Comparison of ENCODE assay signal across 8 mouse cellular contexts in genomic region chr6:91509326-91509725, GRCm38 (mm10). TPM values are rescaled to one million over a fixed set of nuclear protein-coding genes. Genes with fewer than 3 reads are reported as not detected.
A peak's percentile ranks its signal among the peaks of the same experiment; 100 is the strongest.
DNase-seq lines count a peak whose midpoint lies in the region; ATAC-seq lines count a peak whose summit lies in the region.

No protein-coding gene starts in this region.

- H3K27me3 ChIP-seq in forebrain, embryonic 10.5 days (ENCODE audit: poor library complexity, severe bottlenecking) = no peaks in the 10 kb centered on the region
- H3K27me3 ChIP-seq in forebrain, embryonic 15.5 days = no peaks in the 10 kb centered on the region
- no peaks in the 10 kb centered on the region for H3K27me3 ChIP-seq in embryonic facial prominence, embryonic 14.5 days (replicated peaks; ENCODE audit: control insufficient read depth, insufficient read depth, low read length)

- peaks cover 7% of the 10 kb centered on the region for H3K4me1 ChIP-seq in forebrain, embryonic 10.5 days
- H3K4me1 ChIP-seq in forebrain, embryonic 15.5 days = peaks cover 1% of the 10 kb centered on the region
- 0 out of 2 replicates have a peak, but pooled peaks cover under 1% of the 10 kb centered on the region for H3K4me1 ChIP-seq in embryonic facial prominence, embryonic 14.5 days (ENCODE audit: control insufficient read depth, insufficient read depth, low read length)

- no peak overlapping the region for H3K4me2 ChIP-seq in forebrain, embryonic 15.5 days (replicated peaks)
- H3K4me2 ChIP-seq in embryonic facial prominence, embryonic 14.5 days (ENCODE audit: low read depth, low read length) = no peak overlapping the region

- peaks cover 70% of the 10 kb centered on the region for H3K36me3 ChIP-seq in forebrain, embryonic 10.5 days (replicated peaks)
- peaks cover 38% of the 10 kb centered on the region for H3K36me3 ChIP-seq in forebrain, embryonic 15.5 days
- H3K36me3 ChIP-seq in embryonic facial prominence, embryonic 14.5 days (ENCODE audit: control insufficient read depth, insufficient read depth, low read length) = peaks cover 61% of the 10 kb centered on the region

- no peaks in the 10 kb centered on the region for H3K9me3 ChIP-seq in forebrain, embryonic 10.5 days
- no peaks in the 10 kb centered on the region for H3K9me3 ChIP-seq in forebrain, embryonic 15.5 days
- H3K9me3 ChIP-seq in embryonic facial prominence, embryonic 14.5 days (ENCODE audit: control insufficient read depth, low read length) = no peaks in the 10 kb centered on the region

- H3K27ac ChIP-seq in forebrain, embryonic 10.5 days = no peak overlapping the region
- H3K27ac ChIP-seq in forebrain, embryonic 15.5 days (replicated peaks) = no peak overlapping the region
- no peak overlapping the region for H3K27ac ChIP-seq in embryonic facial prominence, embryonic 14.5 days (replicated peaks; ENCODE audit: low read depth, low read length)

- peak; percentile 58 for DNase-seq in forebrain, embryonic 10.5 days (ENCODE audit: extremely low spot score, low spot score)
- peak; percentile 71 for DNase-seq in A20 (ENCODE audit: low read depth, low spot score)
- DNase-seq in adrenal gland, postnatal 36 days = peak; percentile 86 to 89
- DNase-seq in embryonic facial prominence, embryonic 14.5 days (ENCODE audit: low spot score) = peak; percentile 16
- DNase-seq in kidney, postnatal 14 days = peak; percentile 61
- peak; percentile 57 to 59 for DNase-seq in spleen, postnatal 36 days (ENCODE audit: low spot score in 2 of 2)

- H3K9ac ChIP-seq in forebrain, embryonic 15.5 days (replicated peaks) = no peak overlapping the region
- H3K9ac ChIP-seq in embryonic facial prominence, embryonic 14.5 days (ENCODE audit: low read depth, low read length) = no peak overlapping the region

- no peak for ATAC-seq in forebrain, embryonic 15.5 days (replicated peaks)
- ATAC-seq in embryonic facial prominence, embryonic 14.5 days (ENCODE audit: low read depth) = no peak
- ATAC-seq in megakaryocyte, adult 5-6 weeks (ENCODE audit: poor library complexity, severe bottlenecking) = peak; percentile 73

- WGBS in forebrain, embryonic 10.5 days = 47% methylated on average over 7 of the region's 7 CpGs
- 39% methylated on average over 7 of the region's 7 CpGs for WGBS in forebrain, embryonic 15.5 days
- WGBS in embryonic facial prominence, embryonic 14.5 days = 41% methylated on average over 7 of the region's 7 CpGs

- H3K4me3 ChIP-seq in forebrain, embryonic 10.5 days = no peak overlapping the region
- no peak overlapping the region for H3K4me3 ChIP-seq in forebrain, embryonic 15.5 days
- H3K4me3 ChIP-seq in embryonic facial prominence, embryonic 14.5 days (ENCODE audit: low read depth, low read length) = no peak overlapping the region

RNA-seq across cellular contexts. Expression of gene Xpc, which starts 6.4 kb away (rescaled TPM):
- polyA plus RNA-seq in forebrain, embryonic 10.5 days (2016; fragmentation: Nextera tagmentation; extraction: Ambion mirVana) = 22.7 and 23.2 TPM in 2 replicates
- polyA plus RNA-seq in forebrain, embryonic 15.5 days (2015; fragmentation: Nextera tagmentation; extraction: Ambion mirVana) = 20.8 and 21.7 TPM in 2 replicates
- 10 to 100 TPM; 13.6 to 18.1 TPM for total RNA-seq in adrenal gland, postnatal 36 days (2021)
- 12.4 and 15.6 TPM in 2 replicates for polyA plus RNA-seq in embryonic facial prominence, embryonic 14.5 days (2014; fragmentation: Nextera tagmentation; extraction: Ambion mirVana)
- total RNA-seq in megakaryocyte, adult 5-6 weeks (2015) = 9.6 and 11.6 TPM in 2 replicates
- total RNA-seq in megakaryocyte, adult 5-6 weeks (2017) = 36.8 and 41.5 TPM in 2 replicates

RNA-seq across cellular contexts. Expression of gene Lsm3, which starts 6.4 kb away (rescaled TPM):
- 433 and 450 TPM in 2 replicates for polyA plus RNA-seq in forebrain, embryonic 10.5 days (2016; fragmentation: Nextera tagmentation; extraction: Ambion mirVana)
- 181 and 185 TPM in 2 replicates for polyA plus RNA-seq in forebrain, embryonic 15.5 days (2015; fragmentation: Nextera tagmentation; extraction: Ambion mirVana)
- total RNA-seq in adrenal gland, postnatal 36 days (2021) = 10 to 100 TPM; 34.1 to 36.5 TPM
- 223 and 228 TPM in 2 replicates for polyA plus RNA-seq in embryonic facial prominence, embryonic 14.5 days (2014; fragmentation: Nextera tagmentation; extraction: Ambion mirVana)
- 84.7 and 89.8 TPM in 2 replicates for total RNA-seq in megakaryocyte, adult 5-6 weeks (2015)
- 196 and 288 TPM in 2 replicates for total RNA-seq in megakaryocyte, adult 5-6 weeks (2017)

RNA-seq across cellular contexts. Expression of gene Tmem43, which starts 35.8 kb away (rescaled TPM):
- polyA plus RNA-seq in forebrain, embryonic 10.5 days (2016; fragmentation: Nextera tagmentation; extraction: Ambion mirVana) = 70.6 and 72.1 TPM in 2 replicates
- 54.1 and 57.0 TPM in 2 replicates for polyA plus RNA-seq in forebrain, embryonic 15.5 days (2015; fragmentation: Nextera tagmentation; extraction: Ambion mirVana)
- total RNA-seq in adrenal gland, postnatal 36 days (2021) = 10 to 100 TPM; 44.3 to 46.2 TPM
- polyA plus RNA-seq in embryonic facial prominence, embryonic 14.5 days (2014; fragmentation: Nextera tagmentation; extraction: Ambion mirVana) = 68.2 and 69.5 TPM in 2 replicates
- 62.2 and 66.7 TPM in 2 replicates for total RNA-seq in megakaryocyte, adult 5-6 weeks (2015)
- 87.3 and 104 TPM in 2 replicates for total RNA-seq in megakaryocyte, adult 5-6 weeks (2017)

RNA-seq across cellular contexts. Expression of gene Chchd4, which starts 36.0 kb away (rescaled TPM):
- polyA plus RNA-seq in forebrain, embryonic 10.5 days (2016; fragmentation: Nextera tagmentation; extraction: Ambion mirVana) = 40.9 TPM in 2 replicates
- 33.4 and 34.5 TPM in 2 replicates for polyA plus RNA-seq in forebrain, embryonic 15.5 days (2015; fragmentation: Nextera tagmentation; extraction: Ambion mirVana)
- total RNA-seq in adrenal gland, postnatal 36 days (2021) = 10 to 100 TPM; 18.5 to 21.0 TPM
- polyA plus RNA-seq in embryonic facial prominence, embryonic 14.5 days (2014; fragmentation: Nextera tagmentation; extraction: Ambion mirVana) = 22.7 and 24.8 TPM in 2 replicates
- 6.2 and 7.3 TPM in 2 replicates for total RNA-seq in megakaryocyte, adult 5-6 weeks (2015)
- total RNA-seq in megakaryocyte, adult 5-6 weeks (2017) = 6.1 and 7.1 TPM in 2 replicates

Comparison
In these comparisons a context has a peak if more than half of its experiments do, and no peak if none do; other contexts are left out.
1. DNase-seq: peak in every context shown above with its lines; median percentile 88 in adrenal gland, postnatal 36 days; 71 in A20; 61 in kidney, postnatal 14 days; 58 in forebrain, embryonic 10.5 days; 58 in spleen, postnatal 36 days; 16 in embryonic facial prominence, embryonic 14.5 days.